In the genomic region with DNA sequence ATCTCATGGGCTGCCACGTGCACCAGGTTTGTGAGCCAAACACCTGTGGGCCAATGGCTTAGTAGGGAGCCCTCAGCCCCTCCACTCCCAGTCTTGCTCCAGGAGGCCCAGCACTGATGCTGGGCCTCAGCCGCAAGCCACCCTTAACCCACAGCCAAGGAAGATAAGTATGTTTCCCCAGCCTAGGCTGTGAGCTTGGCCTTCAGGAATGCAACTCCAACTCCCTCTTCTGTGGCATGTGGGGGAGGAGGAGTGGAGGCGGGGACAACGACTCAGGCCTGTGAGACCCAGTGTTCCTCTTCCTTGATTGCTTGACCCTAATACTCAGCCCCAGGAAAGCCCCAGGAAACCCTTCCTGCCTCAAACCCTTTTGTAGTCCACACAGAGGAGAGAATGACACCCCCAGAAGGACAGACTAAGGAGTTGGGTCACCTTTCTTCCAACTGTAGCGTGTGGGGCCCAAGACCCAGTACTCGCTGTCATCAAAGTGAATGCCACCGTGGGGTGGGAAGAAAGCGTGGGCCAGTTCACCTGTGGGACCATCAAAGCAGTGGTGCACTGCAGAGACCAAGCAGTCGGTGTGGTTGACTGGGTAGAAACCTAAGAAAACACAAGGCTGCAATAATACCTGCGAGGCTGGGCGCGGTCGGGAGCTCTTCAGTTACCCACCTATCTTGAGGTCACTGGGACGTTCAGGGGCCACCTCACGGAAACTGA, we compare ENCODE assay signal across 10 mouse cellular contexts. TPM values are rescaled to one million over a fixed set of nuclear protein-coding genes. Genes with fewer than 3 reads are reported as not detected.
DNase-seq lines count a peak whose midpoint lies in the region; ATAC-seq and TF ChIP-seq lines count a peak whose summit lies in the region.
"Had no signal": no experiment of that assay in that cellular context is flagged by ENCODE, and none has a peak within 500 bp of the region (broad histone marks: within the 10 kb centered on the region; RNA-seq: fewer than 3 reads in every experiment).

No protein-coding gene starts in this region.

- H3K27me3 ChIP-seq in heart, postnatal 0 days (ENCODE audit: control insufficient read depth, insufficient read depth, low read length), result peaks cover 26% of the 10 kb centered on the region
- H3K27me3 ChIP-seq in lung, postnatal 0 days (replicated peaks; ENCODE audit: insufficient read depth, low read length), result 0 out of 2 replicates have a peak, but pooled peaks cover 4% of the 10 kb centered on the region

- peak overlapping the region; percentile 72 for H3K27ac ChIP-seq in heart, postnatal 0 days (ENCODE audit: low read depth)
- H3K27ac ChIP-seq in lung, postnatal 0 days (ENCODE audit: low read length), result peak overlapping the region; percentile 69; the same call in 1 of the 2 replicates
- H3K27ac ChIP-seq: liver, embryonic 15.5 days had no signal

- no peak for TF ChIP-seq EP300 in heart, postnatal 0 days (IDR thresholded peaks at IDR 0.05; ENCODE audit: low read depth)
- peak; percentile 21; the same call in 1 of the 2 replicates for TF ChIP-seq EP300 in lung, postnatal 0 days (IDR thresholded peaks at IDR 0.05)

- H3K4me1 ChIP-seq in heart, postnatal 0 days (ENCODE audit: control insufficient read depth, insufficient read depth), result peaks cover 41% of the 10 kb centered on the region
- peaks cover 23% of the 10 kb centered on the region for H3K4me1 ChIP-seq in lung, postnatal 0 days (ENCODE audit: insufficient read depth, low read depth, low read length)

- peak; percentile 67 for ATAC-seq in heart, postnatal 0 days (ENCODE audit: insufficient read depth, low read depth)
- ATAC-seq in lung, postnatal 0 days, result peak; percentile 82

- H3K4me3 ChIP-seq in heart, postnatal 0 days (ENCODE audit: low read depth, low read length), result peak overlapping the region; percentile 53; the same call in 1 of the 2 replicates
- no peak overlapping the region for H3K4me3 ChIP-seq in lung, postnatal 0 days (ENCODE audit: low read depth, low read length)

- H3K4me2 ChIP-seq in heart, postnatal 0 days (ENCODE audit: low read depth, low read length), result peak overlapping the region; percentile 66
- H3K4me2 ChIP-seq in lung, postnatal 0 days (replicated peaks; ENCODE audit: low read depth, low read length), result no peak overlapping the region
- H3K4me2 ChIP-seq: liver, embryonic 15.5 days had no signal

- H3K36me3 ChIP-seq in heart, postnatal 0 days (replicated peaks; ENCODE audit: control insufficient read depth, insufficient read depth, low read length), result peaks cover 52% of the 10 kb centered on the region
- H3K36me3 ChIP-seq in lung, postnatal 0 days (ENCODE audit: insufficient read depth, low read length), result peaks cover 27% of the 10 kb centered on the region; the same call in 1 of the 2 replicates

- peak; percentile 38 for DNase-seq in cerebellum, adult 9-10 months
- no peak for DNase-seq in cerebellum, postnatal 4 days (ENCODE audit: low spot score in 2 of 2)
- DNase-seq in Muller cell, postnatal 12 days (ENCODE audit: inconsistent ontology term), result peak; percentile 84
- peak; percentile 86 for DNase-seq in heart, postnatal 0 days (ENCODE audit: low spot score)
- DNase-seq in lung, postnatal 0 days (ENCODE audit: low spot score), result peak; percentile 90
- no peak for DNase-seq in right cerebral cortex, postnatal 14 days
- no peak for DNase-seq in thymus, postnatal 0 days (ENCODE audit: low spot score)
- no peak for DNase-seq in left cerebral cortex, postnatal 10 days (ENCODE audit: extremely low spot score in 1 of 2, low spot score in 2 of 2)
- DNase-seq: gastrocnemius, postnatal 36 days had no signal

- WGBS in heart, postnatal 0 days, result 44% methylated on average over 15 of the region's 15 CpGs
- 47% methylated on average over 14 of the region's 15 CpGs for WGBS in lung, postnatal 0 days

- intact Hi-C loops in left cerebral cortex, postnatal 10 days (cut with DNase I), result no loop called here

- H3K9me3 ChIP-seq in heart, postnatal 0 days (replicated peaks; ENCODE audit: control insufficient read depth, low read length), result no peaks in the 10 kb centered on the region
- no peaks in the 10 kb centered on the region for H3K9me3 ChIP-seq in lung, postnatal 0 days (ENCODE audit: low read length)
- H3K9me3 ChIP-seq: liver, embryonic 15.5 days had no signal

- no peak overlapping the region for H3K9ac ChIP-seq in heart, postnatal 0 days (replicated peaks; ENCODE audit: low read depth, low read length)
- no peak overlapping the region for H3K9ac ChIP-seq in lung, postnatal 0 days (replicated peaks; ENCODE audit: low read depth)
- H3K9ac ChIP-seq: liver, embryonic 15.5 days had no signal

- TF ChIP-seq CTCF in heart, postnatal 0 days (IDR thresholded peaks at IDR 0.05; ENCODE audit: low read depth), result no peak
- no peak; the same call in 1 of the 2 replicates for TF ChIP-seq CTCF in lung, postnatal 0 days (IDR thresholded peaks at IDR 0.05)

RNA-seq across cellular contexts. Expression of gene Mmp23, which starts 1.5 kb away (rescaled TPM):
- 66.6 and 76.6 TPM in 2 replicates for total RNA-seq in heart, postnatal 0 days (2014; rRNA removed; ENCODE audit: low replicate concordance)
- 49.8 and 49.9 TPM in 2 replicates for polyA plus RNA-seq in heart, postnatal 0 days (2015; fragmentation: Nextera tagmentation; extraction: Ambion mirVana)
- polyA plus RNA-seq in lung, postnatal 0 days (2015; fragmentation: Nextera tagmentation; extraction: Ambion mirVana), result 44.5 and 46.2 TPM in 2 replicates
- polyA plus RNA-seq in thymus, postnatal 0 days (2015; fragmentation: Nextera tagmentation; extraction: Ambion mirVana), result 7.5 and 8.3 TPM in 2 replicates
- total RNA-seq in left cerebral cortex, postnatal 10 days (2021), result 1 to 10 TPM; 2.1 to 2.2 TPM

RNA-seq across cellular contexts. Expression of gene Gm10563, which starts 6.5 kb away (rescaled TPM):
- not detected in 2 replicates for total RNA-seq in heart, postnatal 0 days (2014; rRNA removed; ENCODE audit: low replicate concordance)
- not detected in 2 replicates for polyA plus RNA-seq in heart, postnatal 0 days (2015; fragmentation: Nextera tagmentation; extraction: Ambion mirVana)
- not detected in 2 replicates for polyA plus RNA-seq in lung, postnatal 0 days (2015; fragmentation: Nextera tagmentation; extraction: Ambion mirVana)
- not detected in 2 replicates for polyA plus RNA-seq in thymus, postnatal 0 days (2015; fragmentation: Nextera tagmentation; extraction: Ambion mirVana)
- not detected for total RNA-seq in left cerebral cortex, postnatal 10 days (2021)
- total RNA-seq: gastrocnemius, postnatal 36 days had no signal
- polyA plus RNA-seq: liver, embryonic 15.5 days had no signal

RNA-seq across cellular contexts. Expression of gene Mib2, which starts 17.3 kb away (rescaled TPM):
- total RNA-seq in heart, postnatal 0 days (2014; rRNA removed; ENCODE audit: low replicate concordance), result 27.3 and 30.4 TPM in 2 replicates
- 9.9 and 12.1 TPM in 2 replicates for polyA plus RNA-seq in heart, postnatal 0 days (2015; fragmentation: Nextera tagmentation; extraction: Ambion mirVana)
- polyA plus RNA-seq in lung, postnatal 0 days (2015; fragmentation: Nextera tagmentation; extraction: Ambion mirVana), result 16.3 and 19.8 TPM in 2 replicates
- 14.2 and 14.4 TPM in 2 replicates for polyA plus RNA-seq in thymus, postnatal 0 days (2015; fragmentation: Nextera tagmentation; extraction: Ambion mirVana)
- 100 to 1,000 TPM in 1 of 2 experiments, 10 to 100 TPM in 1; 98.4 to 100 TPM for total RNA-seq in left cerebral cortex, postnatal 10 days (2021)

RNA-seq across cellular contexts. Expression of gene Cdk11b, which starts 27.1 kb away (rescaled TPM):
- total RNA-seq in heart, postnatal 0 days (2014; rRNA removed; ENCODE audit: low replicate concordance), result 8.7 and 15.3 TPM in 2 replicates
- 36.8 TPM in 2 replicates for polyA plus RNA-seq in heart, postnatal 0 days (2015; fragmentation: Nextera tagmentation; extraction: Ambion mirVana)
- 67.3 and 74.4 TPM in 2 replicates for polyA plus RNA-seq in lung, postnatal 0 days (2015; fragmentation: Nextera tagmentation; extraction: Ambion mirVana)
- polyA plus RNA-seq in thymus, postnatal 0 days (2015; fragmentation: Nextera tagmentation; extraction: Ambion mirVana), result 65.7 and 76.3 TPM in 2 replicates
- total RNA-seq in left cerebral cortex, postnatal 10 days (2021), result 10 to 100 TPM; 42.0 to 51.4 TPM

RNA-seq across cellular contexts. Expression of gene Fndc10, which starts 42.4 kb away (rescaled TPM):
- 4.1 and 9.7 TPM in 2 replicates for total RNA-seq in heart, postnatal 0 days (2014; rRNA removed; ENCODE audit: low replicate concordance)
- 1.8 and 2.1 TPM in 2 replicates for polyA plus RNA-seq in heart, postnatal 0 days (2015; fragmentation: Nextera tagmentation; extraction: Ambion mirVana)
- 3.3 and 3.6 TPM in 2 replicates for polyA plus RNA-seq in lung, postnatal 0 days (2015; fragmentation: Nextera tagmentation; extraction: Ambion mirVana)
- 4.4 and 5.2 TPM in 2 replicates for polyA plus RNA-seq in thymus, postnatal 0 days (2015; fragmentation: Nextera tagmentation; extraction: Ambion mirVana)
- total RNA-seq in left cerebral cortex, postnatal 10 days (2021), result 10 to 100 TPM; 20.2 to 22.2 TPM

Comparison
In these comparisons a context has a peak if more than half of its experiments do, and no peak if none do; other contexts are left out.
1. DNase-seq: peak in cerebellum, adult 9-10 months (single experiment), Muller cell, postnatal 12 days (single experiment), heart, postnatal 0 days (single experiment) and lung, postnatal 0 days (single experiment); none in cerebellum, postnatal 4 days (0 of 2), right cerebral cortex, postnatal 14 days (single experiment), thymus, postnatal 0 days (single experiment) and left cerebral cortex, postnatal 10 days (0 of 2).